Mouse (Mus musculus): Measurements from ENCODE around the gene Rfpl4b. TPM values are rescaled to one million over a fixed set of nuclear protein-coding genes. Genes with fewer than 3 reads are reported as not detected.
"Not testable (repeated sequence)": the region's sequence is repeated elsewhere in the genome, so short reads cannot be mapped to it uniquely, and the experiment has no call there.

The Rfpl4b gene
- polyA plus RNA-seq (2012; fragmentation: generic; extraction: Trizol): not detected

- no peaks in the 10 kb centered on the region for H3K36me3 ChIP-seq (ENCODE audit: control insufficient read depth, insufficient read depth)
- H3K4me3 ChIP-seq: no peak within 1 kb of the TSS
- TF ChIP-seq MYOG (IDR thresholded peaks at IDR 0.05; ENCODE audit: control insufficient read depth in 1 of 3, insufficient read depth in 1 of 3, insufficient read length in 2 of 3, low read depth in 2 of 3) (no peak), POLR2AphosphoS2 (IDR thresholded peaks at IDR 0.05; ENCODE audit: insufficient read length, low read depth) (no peak), E2F4 (IDR thresholded peaks at IDR 0.05; ENCODE audit: insufficient read depth) (no peak), TCF12 (IDR thresholded peaks at IDR 0.05; ENCODE audit: insufficient read depth, poor library complexity, severe bottlenecking) (no peak), TCF3 (IDR thresholded peaks at IDR 0.05; ENCODE audit: insufficient read length, low read depth) (no peak), POLR2A (IDR thresholded peaks at IDR 0.05; ENCODE audit: insufficient read length, low read depth) (no peak), SRF (IDR thresholded peaks at IDR 0.05; ENCODE audit: control insufficient read depth, insufficient read length, low read depth) (no peak), MAX (IDR thresholded peaks at IDR 0.05; ENCODE audit: low read depth) (no peak), USF1 (IDR thresholded peaks at IDR 0.05; ENCODE audit: low read depth) (no peak), MYOD1 (IDR thresholded peaks at IDR 0.05; ENCODE audit: control insufficient read depth in 1 of 3, insufficient read length in 2 of 3, low read depth in 2 of 3) (no peak), CEBPB (IDR thresholded peaks at IDR 0.05; ENCODE audit: insufficient read depth, poor library complexity, severe bottlenecking) (no peak)
- H3K27me3 ChIP-seq (ENCODE audit: control insufficient read depth, insufficient read depth, insufficient read length): no peaks in the 10 kb centered on the region
- H3K79me2 ChIP-seq (ENCODE audit: control insufficient read depth, insufficient read depth): no peaks in the 10 kb centered on the region
- H3ac ChIP-seq (ENCODE audit: control insufficient read depth, insufficient read length): no peak within 1 kb of the TSS
- H3K4me2 ChIP-seq (ENCODE audit: low read depth): no peak within 1 kb of the TSS
Measured at GRCm38 (mm10) chr10:38821679-38822078, at the start of gene Rfpl4b. Gene Rfpl4b, minus strand, starts transcription at chr10:38821779.

GRCm38 (mm10) chr10:38855186-38855585 lies 33.6 kb upstream of the Rfpl4b start:
- no peaks in the 10 kb centered on the region for H3K79me2 ChIP-seq (ENCODE audit: control insufficient read depth, insufficient read depth)
- no peaks in the 10 kb centered on the region for H3K27me3 ChIP-seq (ENCODE audit: control insufficient read depth, insufficient read depth, insufficient read length)
- H3K36me3 ChIP-seq (ENCODE audit: control insufficient read depth, insufficient read depth): no peaks in the 10 kb centered on the region
- TF ChIP-seq POLR2A (IDR thresholded peaks at IDR 0.05; ENCODE audit: insufficient read length, low read depth) (no peak), REST (IDR thresholded peaks at IDR 0.05; ENCODE audit: insufficient read depth, insufficient read length) (no peak), CEBPB (IDR thresholded peaks at IDR 0.05; ENCODE audit: insufficient read depth, poor library complexity, severe bottlenecking) (no peak), SRF (IDR thresholded peaks at IDR 0.05; ENCODE audit: control insufficient read depth, insufficient read length, low read depth) (no peak), E2F4 (IDR thresholded peaks at IDR 0.05; ENCODE audit: insufficient read depth) (no peak), POLR2AphosphoS2 (IDR thresholded peaks at IDR 0.05; ENCODE audit: insufficient read length, low read depth) (no peak), MAX (IDR thresholded peaks at IDR 0.05; ENCODE audit: low read depth) (no peak), TCF12 (IDR thresholded peaks at IDR 0.05; ENCODE audit: insufficient read depth, poor library complexity, severe bottlenecking) (no peak), TCF3 (IDR thresholded peaks at IDR 0.05; ENCODE audit: insufficient read length, low read depth) (no peak), USF1 (IDR thresholded peaks at IDR 0.05; ENCODE audit: low read depth) (no peak), MYOD1 (IDR thresholded peaks at IDR 0.05; ENCODE audit: control insufficient read depth in 1 of 3, insufficient read length in 2 of 3, low read depth in 2 of 3) (no peak), MYOG (IDR thresholded peaks at IDR 0.05; ENCODE audit: control insufficient read depth in 1 of 3, insufficient read depth in 1 of 3, insufficient read length in 2 of 3, low read depth in 2 of 3) (no peak)
- no peak overlapping the region for H3K4me3 ChIP-seq
- H3ac ChIP-seq (ENCODE audit: control insufficient read depth, insufficient read length): no peak overlapping the region
- H3K4me2 ChIP-seq (ENCODE audit: low read depth): no peak overlapping the region

- not testable (repeated sequence) for H3K79me2 ChIP-seq (ENCODE audit: control insufficient read depth, insufficient read depth); H3K4me2 ChIP-seq (ENCODE audit: low read depth); H3ac ChIP-seq (ENCODE audit: control insufficient read depth, insufficient read length)
Measured at GRCm38 (mm10) chr10:38850006-38850405, 28.4 kb upstream of the Rfpl4b start.

GRCm38 (mm10) chr10:38848884-38849499 lies 27.4 kb upstream of the Rfpl4b start:
- no peaks in the 10 kb centered on the region for H3K36me3 ChIP-seq (ENCODE audit: control insufficient read depth, insufficient read depth)
- no peaks in the 10 kb centered on the region for H3K79me2 ChIP-seq (ENCODE audit: control insufficient read depth, insufficient read depth)
- H3ac ChIP-seq (ENCODE audit: control insufficient read depth, insufficient read length): no peak overlapping the region
- H3K27me3 ChIP-seq (ENCODE audit: control insufficient read depth, insufficient read depth, insufficient read length): no peaks in the 10 kb centered on the region
- no peak overlapping the region for H3K4me2 ChIP-seq (ENCODE audit: low read depth)
- no peak overlapping the region for H3K4me3 ChIP-seq
- no peak for TF ChIP-seq MYOD1 (IDR thresholded peaks at IDR 0.05; ENCODE audit: control insufficient read depth in 1 of 3, insufficient read length in 2 of 3, low read depth in 2 of 3)
- no peak for TF ChIP-seq POLR2A (IDR thresholded peaks at IDR 0.05; ENCODE audit: insufficient read length, low read depth)
- no peak for TF ChIP-seq USF1 (IDR thresholded peaks at IDR 0.05; ENCODE audit: low read depth)
- TF ChIP-seq E2F4 (IDR thresholded peaks at IDR 0.05; ENCODE audit: insufficient read depth): no peak
- TF ChIP-seq POLR2AphosphoS2 (IDR thresholded peaks at IDR 0.05; ENCODE audit: insufficient read length, low read depth): no peak
- no peak for TF ChIP-seq TCF12 (IDR thresholded peaks at IDR 0.05; ENCODE audit: insufficient read depth, poor library complexity, severe bottlenecking)
- no peak for TF ChIP-seq TCF3 (IDR thresholded peaks at IDR 0.05; ENCODE audit: insufficient read length, low read depth)
- no peak for TF ChIP-seq MAX (IDR thresholded peaks at IDR 0.05; ENCODE audit: low read depth)
- TF ChIP-seq REST (IDR thresholded peaks at IDR 0.05; ENCODE audit: insufficient read depth, insufficient read length): no peak
- TF ChIP-seq SRF (IDR thresholded peaks at IDR 0.05; ENCODE audit: control insufficient read depth, insufficient read length, low read depth): no peak
- TF ChIP-seq MYOG (IDR thresholded peaks at IDR 0.05; ENCODE audit: control insufficient read depth in 1 of 3, insufficient read depth in 1 of 3, insufficient read length in 2 of 3, low read depth in 2 of 3): no peak
- no peak for TF ChIP-seq CEBPB (IDR thresholded peaks at IDR 0.05; ENCODE audit: insufficient read depth, poor library complexity, severe bottlenecking)

More at GRCm38 (mm10) chr10:38850006-38850405, 28.4 kb upstream of the Rfpl4b start:
- not testable (repeated sequence) for H3K4me3 ChIP-seq; H3K36me3 ChIP-seq (ENCODE audit: control insufficient read depth, insufficient read depth); H3K27me3 ChIP-seq (ENCODE audit: control insufficient read depth, insufficient read depth, insufficient read length)

GRCm38 (mm10) chr10:38848231-38848630 lies 26.7 kb upstream of the Rfpl4b start:
- Histone ChIP-seq H3K27me3 (ENCODE audit: control insufficient read depth, insufficient read depth, insufficient read length) (no peaks in the 10 kb centered on the region), H3K79me2 (ENCODE audit: control insufficient read depth, insufficient read depth) (no peaks in the 10 kb centered on the region), H3ac (ENCODE audit: control insufficient read depth, insufficient read length) (no peak overlapping the region), H3K4me2 (ENCODE audit: low read depth) (no peak overlapping the region), H3K36me3 (ENCODE audit: control insufficient read depth, insufficient read depth) (no peaks in the 10 kb centered on the region), H3K4me3 (no peak overlapping the region)
- TF ChIP-seq CEBPB (IDR thresholded peaks at IDR 0.05; ENCODE audit: insufficient read depth, poor library complexity, severe bottlenecking): no peak
- TF ChIP-seq MYOD1 (IDR thresholded peaks at IDR 0.05; ENCODE audit: control insufficient read depth in 1 of 3, insufficient read length in 2 of 3, low read depth in 2 of 3): no peak
- no peak for TF ChIP-seq POLR2AphosphoS2 (IDR thresholded peaks at IDR 0.05; ENCODE audit: insufficient read length, low read depth)
- no peak for TF ChIP-seq REST (IDR thresholded peaks at IDR 0.05; ENCODE audit: insufficient read depth, insufficient read length)
- no peak for TF ChIP-seq TCF12 (IDR thresholded peaks at IDR 0.05; ENCODE audit: insufficient read depth, poor library complexity, severe bottlenecking)
- TF ChIP-seq POLR2A (IDR thresholded peaks at IDR 0.05; ENCODE audit: insufficient read length, low read depth): no peak
- no peak for TF ChIP-seq E2F4 (IDR thresholded peaks at IDR 0.05; ENCODE audit: insufficient read depth)
- TF ChIP-seq SRF (IDR thresholded peaks at IDR 0.05; ENCODE audit: control insufficient read depth, insufficient read length, low read depth): no peak
- no peak for TF ChIP-seq TCF3 (IDR thresholded peaks at IDR 0.05; ENCODE audit: insufficient read length, low read depth)
- no peak for TF ChIP-seq MYOG (IDR thresholded peaks at IDR 0.05; ENCODE audit: control insufficient read depth in 1 of 3, insufficient read depth in 1 of 3, insufficient read length in 2 of 3, low read depth in 2 of 3)
- no peak for TF ChIP-seq MAX (IDR thresholded peaks at IDR 0.05; ENCODE audit: low read depth)
- no peak for TF ChIP-seq USF1 (IDR thresholded peaks at IDR 0.05; ENCODE audit: low read depth)
